Mouse (Mus musculus): ENCODE results near the gene Tmc4. TPM values are rescaled to one million over a fixed set of nuclear protein-coding genes. Genes with fewer than 3 reads are reported as not detected.

The Tmc4 gene
- total RNA-seq, 2 experiments from 2014 or later, result 4.3 to 9.7 TPM

GRCm38 (mm10) chr7:3644672-3645487 is 32.5 kb downstream of the Tmc4 start, which contains the start of gene Cnot3:
TSS of gene Cnot3 (plus strand) at chr7:3645268.
- H3K4me3 ChIP-seq, result peak within 1 kb of the TSS; percentile 95
- TF ChIP-seq CTCF (conservative IDR thresholded peaks at IDR 0.05), result no peak
- DNase-seq (ENCODE audit: low spot score in 2 of 2), result peak; percentile 97 to 100
- peak within 1 kb of the TSS; percentile 98 for H3K27ac ChIP-seq

GRCm38 (mm10) chr7:3644348-3644671 is 33.0 kb downstream of the Tmc4 start:
- Histone ChIP-seq H3K27ac (peak overlapping the region; percentile 68), H3K4me3 (peak overlapping the region; percentile 60)
- no peak for DNase-seq (ENCODE audit: low spot score in 2 of 2)
- TF ChIP-seq CTCF (conservative IDR thresholded peaks at IDR 0.05), result no peak

GRCm38 (mm10) chr7:3643843-3644242 is 33.5 kb downstream of the Tmc4 start:
- Histone ChIP-seq H3K4me3 (peak overlapping the region; percentile 60), H3K27ac (peak overlapping the region; percentile 68)
- no peak for DNase-seq (ENCODE audit: low spot score in 2 of 2)
- no peak for TF ChIP-seq CTCF (conservative IDR thresholded peaks at IDR 0.05)

- no peak for DNase-seq (ENCODE audit: low spot score in 2 of 2)
- Histone ChIP-seq H3K4me3 (no peak overlapping the region), H3K27ac (no peak overlapping the region)
- no peak for TF ChIP-seq CTCF (conservative IDR thresholded peaks at IDR 0.05)
Measured at GRCm38 (mm10) chr7:3643412-3643811, 33.9 kb downstream of the Tmc4 start.

- DNase-seq (ENCODE audit: low spot score in 2 of 2), result no peak
- H3K27ac ChIP-seq, result peak overlapping the region; percentile 96
- no peak for TF ChIP-seq CTCF (conservative IDR thresholded peaks at IDR 0.05)
Measured at GRCm38 (mm10) chr7:3630478-3630815, 46.9 kb downstream of the Tmc4 start.

GRCm38 (mm10) chr7:3629543-3630477 is 47.5 kb downstream of the Tmc4 start, which contains the start of the genes Tfpt and Prpf31:
TSS of gene Tfpt (minus strand) at chr7:3629929.
TSS of gene Prpf31 (plus strand) at chr7:3629985.
- no peak for TF ChIP-seq CTCF (conservative IDR thresholded peaks at IDR 0.05)
- Histone ChIP-seq H3K27ac (peak within 1 kb of the TSS; percentile 96), H3K4me3 (peak within 1 kb of the TSS; percentile 86)
- peak; percentile 93 to 94 for DNase-seq (ENCODE audit: low spot score in 2 of 2)

More at GRCm38 (mm10) chr7:3630478-3630815, 46.9 kb downstream of the Tmc4 start:
- peak overlapping the region; percentile 86 for H3K4me3 ChIP-seq

- Histone ChIP-seq H3K27ac (peak overlapping the region; percentile 96), H3K4me3 (peak overlapping the region; percentile 86)
- DNase-seq (ENCODE audit: low spot score in 2 of 2), result no peak
- no peak for TF ChIP-seq CTCF (conservative IDR thresholded peaks at IDR 0.05)
Measured at GRCm38 (mm10) chr7:3629030-3629429, 48.3 kb downstream of the Tmc4 start.

- no peak for TF ChIP-seq CTCF (conservative IDR thresholded peaks at IDR 0.05)
- peak; percentile 88 to 91 for DNase-seq (ENCODE audit: low spot score in 2 of 2)
- H3K4me3 ChIP-seq, result peak within 1 kb of the TSS; percentile 93
- H3K27ac ChIP-seq, result peak within 1 kb of the TSS; percentile 97
Measured at GRCm38 (mm10) chr7:3617242-3617995, 59.9 kb downstream of the Tmc4 start, which contains the start of gene Ndufa3. TSS of gene Ndufa3 (plus strand) at chr7:3617373.

- peak overlapping the region; percentile 97 for H3K27ac ChIP-seq
- H3K4me3 ChIP-seq, result peak overlapping the region; percentile 93
- DNase-seq (ENCODE audit: low spot score in 2 of 2), result peak in 1 of 2 experiments; percentile 40
- peak; percentile 83 for TF ChIP-seq CTCF (conservative IDR thresholded peaks at IDR 0.05)
Measured at GRCm38 (mm10) chr7:3616389-3617241, 60.7 kb downstream of the Tmc4 start.

- TF ChIP-seq CTCF (conservative IDR thresholded peaks at IDR 0.05), result no peak
- Histone ChIP-seq H3K4me3 (peak within 1 kb of the TSS; percentile 93), H3K27ac (peak within 1 kb of the TSS; percentile 97)
- no peak for DNase-seq (ENCODE audit: low spot score in 2 of 2)
Measured at GRCm38 (mm10) chr7:3616057-3616388, 61.3 kb downstream of the Tmc4 start, which contains the start of gene Oscar. TSS of gene Oscar (minus strand) at chr7:3616157.

Small RNAs within 50 kb of the gene (microRNA-seq; reads per million reads assigned to microRNA genes)
- 4.1 to 5.8 reads per million in 2 experiments for gene Mir3572

Other genes starting within 250 kb of the Tmc4 start
- not detected for gene Tarm1, start 174.9 kb downstream of the Tmc4 start, total RNA-seq (2021)
- gene Oscar, start 61.4 kb downstream of the Tmc4 start, total RNA-seq (2021), result 1 to 10 TPM in 1 of 2 experiments, under 1 TPM in 1; 0.56 to 1.5 TPM
- 100 to 1,000 TPM; 537 to 571 TPM for gene Ndufa3, start 60.2 kb downstream of the Tmc4 start, total RNA-seq (2021)
- 10 to 100 TPM; 43.7 to 51.9 TPM for gene Tfpt, start 47.6 kb downstream of the Tmc4 start, total RNA-seq (2021)
- gene Prpf31, start 47.6 kb downstream of the Tmc4 start, total RNA-seq (2021), result 10 to 100 TPM; 55.5 to 59.2 TPM
- 10 to 100 TPM; 67.9 to 71.5 TPM for gene Cnot3, start 32.3 kb downstream of the Tmc4 start, total RNA-seq (2021)
- 1 to 10 TPM; 5.3 to 5.6 TPM for gene Leng1, start 11.7 kb downstream of the Tmc4 start, total RNA-seq (2021)
- gene Tsen34, start 15.3 kb upstream of the Tmc4 start, total RNA-seq (2021), result 10 to 100 TPM; 80.2 to 84.8 TPM
- 100 to 1,000 TPM; 160 to 170 TPM for gene Mboat7, start 16.0 kb upstream of the Tmc4 start, total RNA-seq (2021)
- 100 to 1,000 TPM; 387 to 404 TPM for gene Rps9, start 26.4 kb upstream of the Tmc4 start, total RNA-seq (2021)
- under 1 TPM in 1 of 2 experiments, not detected in 1; 0.36 TPM for gene Pirb, start 42.8 kb upstream of the Tmc4 start, total RNA-seq (2021)
- gene Gm15448, start 148.1 kb upstream of the Tmc4 start, total RNA-seq (2021), result not detected
- not detected for gene Pira2, start 167.5 kb upstream of the Tmc4 start, total RNA-seq (2021)
- gene Gm14548, start 220.6 kb upstream of the Tmc4 start, total RNA-seq (2021), result not detected
- not detected for gene Lilra6, start 237.9 kb upstream of the Tmc4 start, total RNA-seq (2021)